Mouse (Mus musculus): ENCODE measurements around the gene Slc4a10. TPM values are rescaled to one million over a fixed set of nuclear protein-coding genes. Genes with fewer than 3 reads are reported as not detected.
A peak's percentile ranks its signal among the peaks of the same experiment; 100 is the strongest.
"Not testable (repeated sequence)": the region's sequence is repeated elsewhere in the genome, so short reads cannot be mapped to it uniquely, and the experiment has no call there.

Gene Slc4a10
- total RNA-seq (2021), result not detected

DNA sequence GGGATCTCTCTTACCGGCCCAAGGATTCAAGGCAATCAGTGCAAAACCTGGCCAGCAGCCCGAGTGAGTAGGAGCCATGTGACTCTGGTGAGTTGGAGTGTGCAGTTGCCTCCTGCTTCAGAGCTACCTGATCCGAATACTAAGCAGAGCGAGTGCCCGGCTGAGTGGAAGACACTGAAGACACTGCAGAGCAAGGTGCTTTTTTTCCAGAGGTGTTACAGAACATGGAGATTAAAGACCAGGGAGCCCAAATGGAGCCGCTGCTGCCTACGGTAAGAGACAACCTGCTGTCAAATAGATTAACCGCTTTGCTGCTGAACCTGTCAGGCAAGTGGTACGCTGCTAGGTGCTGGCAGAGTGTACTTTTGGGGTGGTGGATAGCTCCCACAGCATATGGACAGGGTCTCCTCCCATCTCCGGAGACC is at the start of gene Slc4a10:
Gene Slc4a10 (plus strand): TSS at position 42 of the 425 bp plus-strand sequence.
- DNase-seq, result peak in 1 of 2 experiments; percentile 7
- intact Hi-C loops (cut with DNase I), result no loop called here

DNA sequence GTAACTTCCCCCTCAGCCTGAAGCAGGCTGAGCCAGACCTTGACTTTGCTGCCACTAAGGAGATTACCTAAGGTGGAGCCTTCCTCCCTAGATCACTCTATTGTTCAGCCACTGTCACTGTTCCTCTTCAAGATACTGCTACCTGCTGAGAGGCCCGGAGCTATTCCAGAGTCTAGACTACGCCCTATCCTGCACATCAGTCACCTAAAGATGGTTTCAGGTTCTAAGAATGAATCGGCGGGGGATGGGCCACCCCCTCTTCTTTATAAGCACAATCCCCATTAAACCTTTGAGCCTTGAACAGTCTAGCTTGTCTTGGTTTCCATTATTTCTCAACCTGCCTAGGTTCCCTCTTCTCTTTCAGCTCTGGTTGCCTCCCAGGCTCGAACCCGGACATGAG is 45.0 kb upstream of the Slc4a10 start:
- intact Hi-C loops (cut with DNase I); DNase-seq: not testable (repeated sequence)

DNA sequence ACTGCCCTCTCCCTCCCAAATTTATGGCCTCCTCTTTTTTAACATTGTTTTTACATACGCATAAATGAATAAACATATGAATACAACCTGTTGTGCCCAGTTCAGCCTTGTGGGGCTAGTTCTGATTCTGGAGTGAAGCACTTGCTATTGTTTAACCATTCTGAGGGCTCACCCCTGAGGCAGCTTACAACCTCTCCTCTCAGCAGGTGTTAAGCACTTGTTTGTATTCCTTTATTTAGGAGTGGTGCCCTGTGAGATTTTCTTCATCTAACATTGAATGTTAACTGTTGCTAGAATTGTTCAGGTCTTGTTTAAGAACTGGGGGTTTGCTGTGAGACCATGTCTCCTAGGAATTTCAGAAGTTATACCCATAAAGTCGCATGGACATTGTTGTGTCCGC is 28.1 kb upstream of the Slc4a10 start:
- intact Hi-C loops (cut with DNase I), result no loop called here
- DNase-seq, result no peak

DNA sequence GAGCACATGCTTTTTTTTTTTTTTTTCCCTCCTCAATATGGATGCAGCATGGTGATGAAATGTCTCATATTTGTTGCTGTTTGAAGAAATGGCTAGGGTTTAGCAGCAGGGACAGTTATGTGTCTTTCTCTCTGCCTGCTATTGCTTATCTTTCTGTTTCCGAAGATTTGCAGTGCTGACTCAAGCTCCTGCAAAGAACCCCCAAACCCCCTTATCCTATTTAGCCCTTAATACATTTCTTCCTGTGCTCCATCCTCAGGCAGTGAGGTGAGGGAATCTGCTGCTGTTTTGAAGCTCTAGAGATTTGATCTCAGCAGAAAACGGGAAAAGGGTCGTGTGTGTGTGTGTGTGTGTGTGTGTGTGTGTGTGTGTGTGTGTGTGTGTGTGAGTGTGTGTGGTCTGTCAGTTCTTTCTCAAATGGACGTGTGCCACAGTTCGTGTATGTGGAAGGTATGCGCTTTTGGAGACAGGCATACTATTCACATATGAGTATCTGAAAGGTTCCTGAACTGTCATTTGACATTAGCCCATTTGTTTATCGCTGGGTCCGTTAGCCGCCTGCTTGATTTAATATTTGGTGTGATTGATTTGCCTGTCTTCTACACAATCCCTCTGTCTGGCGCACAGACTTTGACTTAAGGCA is 720 bp downstream of the Slc4a10 start:
- no peak for DNase-seq
- intact Hi-C loops (cut with DNase I), result no loop called here

DNA sequence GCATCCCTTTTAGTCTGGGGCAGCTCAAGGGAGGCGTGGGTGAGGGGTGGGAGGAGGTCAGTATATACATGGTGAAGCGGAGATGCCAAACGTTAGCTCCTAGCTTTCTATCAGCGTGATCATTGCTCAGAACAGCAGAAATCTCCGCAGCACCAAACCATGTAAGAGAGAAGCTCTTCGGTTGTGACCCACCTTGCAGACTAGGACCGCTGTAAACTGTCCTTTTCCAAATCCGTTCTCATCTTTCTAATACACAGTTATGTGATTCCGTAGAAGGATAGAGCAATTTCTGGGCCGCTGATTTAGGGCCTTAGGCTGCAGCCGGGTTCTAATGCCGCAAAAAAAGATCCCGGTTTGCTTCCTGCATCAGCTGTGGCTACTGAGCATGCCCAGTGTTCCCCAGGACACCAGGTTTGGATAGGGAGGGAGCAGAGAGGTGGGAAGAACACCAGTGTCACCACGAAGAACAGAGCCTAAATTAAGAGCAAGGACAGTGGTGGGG is 1.3 kb downstream of the Slc4a10 start:
- DNase-seq, result peak; percentile 9
- intact Hi-C loops (cut with DNase I), result no loop called here

DNA sequence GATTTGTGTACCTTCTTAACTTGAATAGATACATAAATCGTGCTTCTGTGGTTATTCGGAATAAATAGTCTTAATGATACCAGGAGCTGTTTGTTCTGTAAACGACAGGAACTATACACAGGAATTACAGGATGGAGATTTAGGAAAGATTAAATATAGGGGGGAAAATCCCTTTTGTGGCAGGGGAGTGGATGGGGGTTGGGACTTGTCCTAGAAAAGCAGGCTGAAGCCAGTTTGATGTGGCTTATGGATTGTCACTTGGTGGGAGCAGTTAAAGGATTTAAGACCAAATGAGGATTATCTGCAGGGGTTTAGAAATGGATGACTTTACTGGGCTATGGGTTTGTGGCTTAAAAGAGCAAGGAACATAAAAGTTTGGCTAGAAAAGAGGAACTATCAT is 1.9 kb downstream of the Slc4a10 start:
- no peak for DNase-seq
- intact Hi-C loops (cut with DNase I), result no loop called here

DNA sequence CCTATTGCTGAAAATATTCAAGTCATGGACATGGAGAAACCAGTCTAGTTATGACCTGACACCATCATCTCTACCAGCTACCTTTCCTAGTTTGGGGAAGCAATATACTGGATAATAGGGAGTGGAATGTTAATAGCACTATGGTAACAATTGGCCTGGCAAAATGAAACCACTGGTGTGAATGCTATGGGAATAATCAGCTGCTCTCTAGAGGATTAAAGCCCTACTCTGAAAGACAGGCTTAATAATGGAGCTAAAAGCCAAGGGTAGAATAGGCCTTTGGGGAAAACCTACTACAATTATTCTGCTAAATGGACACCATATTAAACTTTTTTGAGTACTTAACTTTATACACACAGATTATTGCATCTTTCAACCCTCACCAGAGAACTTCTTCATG is 30.2 kb downstream of the Slc4a10 start:
- no peak for DNase-seq

DNA sequence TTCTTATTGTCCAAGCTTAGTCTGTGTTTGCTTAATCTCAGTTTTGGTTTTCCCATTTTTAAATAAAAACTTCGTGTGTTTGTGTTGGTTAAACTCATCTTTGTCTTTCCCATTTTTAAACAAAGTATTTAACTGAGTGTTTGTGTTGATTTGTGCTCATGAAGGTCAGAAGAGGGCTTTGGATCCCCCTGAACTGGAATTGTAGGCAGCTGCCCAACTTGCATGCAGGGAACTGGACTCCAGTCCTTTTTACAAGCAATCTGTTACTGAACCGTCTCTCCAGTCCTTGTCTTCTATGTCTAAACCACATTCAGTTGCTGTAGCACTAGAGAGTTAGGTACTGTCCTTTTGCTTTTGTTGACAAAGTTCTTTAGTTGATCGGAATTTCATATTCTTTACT is 41.3 kb downstream of the Slc4a10 start:
- intact Hi-C loops (cut with DNase I), result no loop called here
- DNase-seq, result no peak

More for the DNA sequence above, 30.2 kb downstream of the Slc4a10 start:
- intact Hi-C loops (cut with DNase I), result no loop called here

DNA sequence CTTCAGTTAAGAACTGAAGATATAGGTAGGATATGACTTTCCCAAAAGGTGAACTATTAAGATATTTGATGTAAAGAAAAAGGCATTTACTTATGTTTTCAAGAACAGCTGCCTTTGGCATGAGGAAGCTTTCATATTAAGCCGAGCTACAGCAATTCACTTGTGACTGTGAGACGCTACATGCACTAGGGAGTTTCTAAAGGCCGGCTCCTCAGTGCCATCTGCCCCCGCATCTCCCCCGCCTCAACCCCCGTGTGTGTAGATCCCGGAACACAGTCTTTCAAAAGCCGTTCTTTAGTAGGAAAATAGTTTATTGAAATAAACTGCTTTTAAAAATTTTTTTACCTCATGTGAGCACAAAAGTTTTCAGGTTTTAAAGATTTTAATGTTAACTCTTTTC is 42.5 kb downstream of the Slc4a10 start:
- no peak for DNase-seq
- intact Hi-C loops (cut with DNase I), result no loop called here

DNA sequence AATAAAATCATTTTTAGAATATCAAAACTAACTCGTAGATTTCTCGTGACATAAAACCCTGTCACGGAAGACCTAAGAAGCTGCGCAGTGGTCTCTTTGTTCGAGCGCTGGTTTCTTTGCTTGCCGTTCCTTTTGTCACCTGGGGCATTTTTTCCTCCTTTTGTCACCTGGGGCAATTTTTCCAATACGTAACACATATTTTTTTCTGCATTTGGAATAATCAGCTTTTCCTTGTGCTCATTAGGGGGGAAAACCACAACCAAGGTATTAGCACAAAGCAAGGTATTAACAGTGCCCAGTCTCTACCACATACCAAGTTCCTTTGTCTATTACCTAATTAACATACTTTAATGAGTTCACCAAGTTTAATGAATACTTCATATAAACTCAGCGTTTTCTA is 42.9 kb downstream of the Slc4a10 start:
- DNase-seq, result no peak
- intact Hi-C loops (cut with DNase I), result no loop called here

DNA sequence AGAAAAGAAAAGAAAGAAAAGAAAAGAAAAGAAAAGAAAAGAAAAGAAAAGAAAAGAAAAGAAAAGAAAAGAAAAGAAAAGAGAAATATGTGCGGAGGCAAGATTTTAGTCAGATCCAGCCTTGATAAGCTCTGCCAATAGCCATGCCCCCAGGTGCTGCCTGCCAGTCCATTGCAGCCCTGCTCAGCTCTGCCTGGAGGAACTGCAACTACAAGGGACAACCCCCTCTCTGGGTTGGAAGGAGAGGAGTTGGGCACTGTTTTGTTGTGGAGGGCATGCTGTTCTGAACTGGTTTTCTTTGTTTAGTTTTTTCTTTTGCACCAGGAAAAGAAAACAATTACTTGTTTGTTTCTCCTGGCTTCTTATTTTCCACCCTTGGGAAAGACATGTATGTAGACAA is 54.3 kb downstream of the Slc4a10 start:
- no peak for DNase-seq
- intact Hi-C loops (cut with DNase I), result no loop called here

DNA sequence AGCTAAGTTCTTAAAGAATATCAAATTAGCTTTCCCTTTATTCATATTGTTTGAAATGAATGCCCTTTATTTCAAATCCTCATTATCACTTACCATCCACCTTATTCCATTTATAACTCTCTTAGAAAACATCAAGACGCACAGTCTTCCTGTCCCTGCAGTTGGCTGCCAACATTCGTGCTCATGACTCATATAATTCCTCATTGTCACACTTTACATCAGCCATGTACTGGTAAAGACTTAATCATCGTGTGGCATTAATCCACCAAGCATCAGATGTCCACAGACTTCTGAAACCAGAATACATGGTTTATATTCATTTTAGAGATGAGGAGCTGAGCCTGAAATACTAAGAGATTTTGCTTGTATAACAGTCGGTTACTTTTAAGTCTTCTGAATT is 69.1 kb downstream of the Slc4a10 start:
- intact Hi-C loops (cut with DNase I), result no loop called here
- DNase-seq, result no peak

DNA sequence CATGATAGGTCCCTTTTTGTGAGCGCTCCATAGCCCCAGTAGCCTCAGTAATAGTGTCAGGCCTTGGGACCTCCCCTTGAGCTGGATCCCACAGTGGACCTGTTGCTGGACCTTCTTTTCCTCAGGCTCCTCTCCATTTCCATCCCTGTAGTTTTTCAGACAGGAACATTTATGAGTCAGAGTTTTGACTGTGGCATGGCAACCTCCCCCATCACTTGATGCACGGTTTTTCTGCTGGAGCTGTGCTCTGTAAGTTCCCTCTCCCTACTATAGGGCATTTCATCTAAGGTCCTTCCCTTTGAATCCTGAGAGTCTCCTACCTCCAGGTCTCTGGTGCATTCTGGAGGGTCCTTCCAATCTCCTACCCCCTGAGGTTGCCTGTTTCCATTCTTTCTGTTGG is 83.7 kb downstream of the Slc4a10 start:
- DNase-seq, result no peak
- intact Hi-C loops (cut with DNase I), result no loop called here

DNA sequence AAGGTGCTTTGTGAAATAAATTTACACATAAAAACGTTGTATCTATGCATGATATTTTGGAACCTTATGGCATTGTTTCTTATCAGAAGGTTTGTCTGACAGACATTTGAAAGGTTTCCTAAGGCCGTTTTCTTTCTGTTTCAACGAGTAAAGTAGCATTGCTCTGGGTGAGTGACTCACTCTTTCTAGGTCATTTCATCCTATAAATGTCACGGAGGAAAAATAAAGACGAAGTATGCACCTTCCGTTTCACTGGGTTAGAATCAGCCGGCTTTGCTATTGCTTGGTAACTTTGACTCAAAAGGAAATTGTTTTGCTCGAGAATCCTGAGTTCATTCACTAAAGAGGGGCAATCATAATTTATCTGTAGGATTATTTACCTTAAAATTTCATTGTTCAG is 88.6 kb downstream of the Slc4a10 start:
- no peak for DNase-seq
- intact Hi-C loops (cut with DNase I), result no loop called here

DNA sequence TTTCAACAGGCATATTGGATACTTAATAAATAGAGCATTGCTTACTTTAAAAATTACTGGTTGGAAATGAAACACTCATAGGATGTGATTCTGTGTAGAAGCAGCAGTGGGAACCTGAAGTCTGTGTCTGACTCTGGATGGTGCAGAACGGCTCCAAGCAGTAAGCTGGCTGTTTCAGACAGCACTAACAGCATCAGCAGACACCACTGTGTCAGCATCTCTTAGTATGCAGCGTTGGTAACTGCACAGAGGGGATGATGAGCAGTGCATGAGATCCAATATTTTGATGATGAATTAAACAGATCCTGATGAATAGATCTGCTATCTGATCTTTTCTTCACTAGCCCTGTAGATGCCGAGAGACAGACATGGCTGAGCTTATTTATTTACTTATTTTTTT is 101.4 kb downstream of the Slc4a10 start:
- DNase-seq, result no peak
- intact Hi-C loops (cut with DNase I), result no loop called here

DNA sequence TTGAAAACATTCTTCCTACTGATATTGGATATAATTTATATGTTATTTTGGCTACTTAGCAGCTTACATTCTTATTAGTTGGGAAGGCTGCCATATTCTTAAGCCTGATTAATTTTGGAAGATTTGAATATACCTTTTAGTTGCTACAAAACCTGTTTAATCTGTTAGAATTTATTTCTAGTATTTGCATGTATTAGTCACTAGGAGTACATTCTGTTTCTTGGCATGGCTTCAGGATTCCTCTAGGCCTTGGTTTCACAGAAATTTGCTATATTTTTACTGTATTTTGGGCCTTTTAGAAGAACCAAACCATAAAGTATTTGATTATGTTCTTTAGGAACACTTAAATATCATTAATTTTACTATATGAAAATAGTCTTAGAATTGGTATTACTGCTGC is 103.2 kb downstream of the Slc4a10 start:
- DNase-seq, result no peak
- intact Hi-C loops (cut with DNase I), result no loop called here

DNA sequence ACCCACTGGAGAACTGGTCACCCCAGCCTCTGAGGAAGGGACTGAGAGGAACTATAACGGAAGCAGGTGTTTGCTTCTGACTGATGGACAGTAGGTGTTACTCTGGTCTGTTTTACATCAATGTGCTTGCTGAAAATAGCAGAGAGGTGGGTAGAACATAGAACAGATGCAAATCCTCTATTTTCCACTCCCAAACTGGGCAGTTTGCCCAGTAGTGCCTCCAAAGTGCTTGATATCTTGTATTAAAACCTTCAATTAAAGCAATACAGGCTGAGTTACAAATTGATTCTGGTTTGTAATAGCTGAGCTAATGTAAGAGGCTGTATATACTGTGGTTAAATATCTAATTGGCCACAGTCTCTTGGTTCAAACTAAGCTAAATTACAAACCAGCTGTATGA is 104.6 kb downstream of the Slc4a10 start:
- no peak for DNase-seq
- intact Hi-C loops (cut with DNase I), result no loop called here

DNA sequence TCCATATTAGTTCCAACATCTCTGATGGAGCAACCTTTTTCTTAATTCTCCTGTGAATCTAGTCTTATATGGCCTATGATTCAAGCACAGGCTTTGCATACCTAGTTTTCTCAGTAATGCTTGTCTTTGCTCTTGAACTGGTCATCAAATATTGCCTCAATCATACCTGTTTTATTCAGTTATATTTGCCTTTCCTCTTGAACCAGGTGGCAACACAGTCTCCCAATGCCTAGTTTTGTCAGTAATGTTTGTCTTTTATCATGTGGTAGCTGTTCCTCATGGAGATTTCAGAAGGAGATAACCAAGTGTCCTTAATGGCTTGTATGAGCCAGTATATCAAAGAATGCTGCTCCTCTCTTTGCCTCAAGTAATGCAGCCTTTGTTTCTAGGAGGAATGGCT is 163.8 kb downstream of the Slc4a10 start:
- intact Hi-C loops (cut with DNase I), result no loop called here
- DNase-seq, result no peak

DNA sequence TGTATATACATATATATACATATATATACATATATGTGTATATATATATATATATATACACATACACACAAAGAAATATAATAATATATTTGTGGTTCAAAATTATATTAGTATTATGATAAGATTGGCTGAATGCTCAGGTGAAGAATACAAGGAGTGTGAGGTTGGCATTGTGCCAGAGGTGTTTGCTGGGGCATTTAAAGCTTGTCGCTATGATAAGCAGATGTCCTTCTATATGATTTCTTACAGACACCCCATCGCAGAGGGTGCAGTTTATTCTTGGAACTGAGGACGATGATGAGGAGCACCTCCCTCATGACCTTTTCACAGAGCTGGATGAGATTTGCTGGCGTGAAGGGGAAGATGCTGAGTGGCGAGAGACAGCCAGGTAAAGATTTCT is 164.8 kb downstream of the Slc4a10 start:
- DNase-seq, result no peak
- intact Hi-C loops (cut with DNase I), result no loop called here

DNA sequence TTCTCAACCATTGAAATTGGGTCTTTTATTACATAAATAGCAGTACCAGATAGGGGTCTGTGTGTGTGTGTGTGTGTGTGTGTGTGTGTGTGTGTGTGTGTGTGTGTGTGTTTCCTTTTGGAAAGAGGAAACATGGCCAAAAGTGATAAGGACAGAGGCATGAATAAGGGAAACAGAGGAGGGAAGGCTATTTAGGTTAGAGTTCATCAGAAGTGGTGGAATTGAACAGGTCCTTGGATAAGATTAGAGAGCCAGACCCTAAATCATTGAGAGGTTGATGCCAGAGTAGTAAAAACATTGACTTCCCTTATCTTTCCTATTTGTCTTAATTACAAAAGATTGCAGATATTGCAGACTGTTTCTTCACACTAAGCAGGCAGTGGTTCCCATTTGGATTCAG is 181.3 kb downstream of the Slc4a10 start:
- intact Hi-C loops (cut with DNase I), result no loop called here
- no peak for DNase-seq

DNA sequence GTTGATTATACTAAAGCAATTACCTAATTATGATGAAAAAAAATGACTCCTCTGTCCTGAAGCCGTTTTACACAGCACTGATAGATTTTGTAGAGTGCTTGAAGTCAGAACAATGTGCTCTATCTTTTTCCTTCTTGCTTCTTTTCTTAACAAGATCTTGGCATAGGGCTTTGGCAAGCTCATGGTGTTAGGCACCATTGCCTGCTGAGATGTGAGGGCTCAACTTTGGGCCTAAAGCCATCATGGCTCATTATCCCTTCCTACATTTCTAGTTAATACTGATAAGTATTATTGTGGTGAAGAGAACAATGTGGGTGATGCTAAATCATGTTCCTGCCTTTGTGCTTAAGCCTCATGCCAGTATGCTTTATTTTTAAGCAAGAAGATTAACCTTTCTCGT is 185.0 kb downstream of the Slc4a10 start:
- intact Hi-C loops (cut with DNase I), result no loop called here

DNA sequence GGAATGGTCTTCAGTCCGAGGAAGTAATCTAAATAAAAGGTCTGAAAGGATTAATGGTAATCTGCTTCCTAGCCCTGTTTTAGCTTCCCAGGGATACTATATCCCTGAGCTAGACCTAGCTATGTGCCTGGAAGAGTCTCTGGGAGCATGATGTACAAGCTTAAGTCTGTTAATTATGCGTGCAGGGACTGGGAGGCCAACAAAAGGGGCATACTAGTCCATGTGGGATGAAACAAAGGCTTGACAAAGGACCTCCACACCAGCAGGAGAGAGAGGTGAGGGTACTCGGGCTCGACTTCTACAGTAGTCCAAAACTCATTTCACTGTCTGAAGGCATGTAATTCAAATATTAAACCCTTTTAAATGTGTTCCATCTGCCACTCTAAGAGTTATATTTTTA is 197.9 kb downstream of the Slc4a10 start:
- intact Hi-C loops (cut with DNase I), result no loop called here

More for the DNA sequence above, 185.0 kb downstream of the Slc4a10 start:
- DNase-seq, result no peak

DNA sequence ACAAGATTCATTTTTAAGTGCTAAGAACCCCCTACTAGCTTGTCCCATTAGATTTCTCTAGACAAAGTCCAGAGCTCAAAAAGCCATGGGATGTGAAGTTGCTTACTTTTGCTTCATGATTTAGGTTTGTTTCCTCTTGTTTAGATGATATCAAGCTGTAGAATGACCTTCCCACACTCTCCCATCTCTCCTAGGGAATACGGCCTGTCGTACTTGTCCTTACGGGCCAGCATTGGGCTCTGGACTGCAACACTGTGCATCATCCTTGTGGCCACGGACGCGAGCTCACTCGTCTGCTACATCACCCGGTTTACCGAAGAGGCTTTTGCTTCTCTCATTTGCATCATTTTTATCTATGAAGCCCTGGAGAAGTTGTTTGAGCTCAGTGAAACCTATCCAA is 222.2 kb downstream of the Slc4a10 start:
- no peak for DNase-seq
- intact Hi-C loops (cut with DNase I), result no loop called here

More for the DNA sequence above, 197.9 kb downstream of the Slc4a10 start:
- DNase-seq, result no peak

Data from heart, postnatal 10 days (tissue).